Mouse (Mus musculus) midbrain, embryonic 12.5 days (tissue): Measurements from ENCODE around the gene Tsc22d1. TPM values are rescaled to one million over a fixed set of nuclear protein-coding genes. Genes with fewer than 3 reads are reported as not detected.

ENCODE experiments used
- ATAC-seq: fragments of 200-750 bp; cut with Nextera tagmentation; 2 replicates; pipeline ENCODE4 v1.8.0; 2017; ENCODE audit warnings: low read depth, moderate TSS enrichment, moderate library complexity; ENCODE audit not compliant: low FRiP score
- H3K27ac ChIP-seq: fragments of 300-500 bp; sonication (generic); replicated peaks from 2 replicates; pipeline ENCODE4 v1.5.1; 2016; ENCODE audit warnings: mild to moderate bottlenecking
- H3K27me3 ChIP-seq: fragments of 300-500 bp; sonication (generic); 2 replicates; pipeline ENCODE4 v1.6.1; 2016; ENCODE audit warnings: mild to moderate bottlenecking
- H3K36me3 ChIP-seq: fragments of 300-500 bp; sonication (generic); 2 replicates; pipeline ENCODE4 v1.6.1; 2016
- H3K4me1 ChIP-seq: fragments of 300-500 bp; sonication (generic); 2 replicates; pipeline ENCODE4 v1.6.1; 2016
- H3K4me2 ChIP-seq: fragments of 300-500 bp; sonication (generic); replicated peaks from 2 replicates; pipeline ENCODE4 v1.6.1; 2016; ENCODE audit warnings: mild to moderate bottlenecking, moderate library complexity
- H3K4me3 ChIP-seq: fragments of 300-500 bp; sonication (generic); 2 replicates; pipeline ENCODE4 v1.5.1; 2016; ENCODE audit warnings: mild to moderate bottlenecking
- H3K9ac ChIP-seq: fragments of 300-500 bp; sonication (generic); replicated peaks from 2 replicates; pipeline ENCODE4 v1.6.1; 2016; ENCODE audit warnings: mild to moderate bottlenecking, moderate library complexity
- H3K9me3 ChIP-seq: fragments of 300-500 bp; sonication (generic); 2 replicates; pipeline ENCODE4 v1.6.1; 2016; ENCODE audit warnings: mild to moderate bottlenecking
- WGBS: fragments of 180-500 bp; shearing (Covaris S2); methylation state at CpG from one replicate; pipeline ENCODE4 v1.1.7; 2016; 5-methylcytosine and 5-hydroxymethylcytosine counted together
- polyA plus RNA-seq: library from polyadenylated mRNA; unstranded; fragments of >200 nt; fragmentation: Nextera tagmentation; extraction: Ambion mirVana; gene quantifications from 2 replicates; pipeline ENCODE4 v1.2.1, GENCODE M21; 2016

The Tsc22d1 gene
- polyA plus RNA-seq, 1 experiment from 2014 or later, result 539 TPM

GRCm38 (mm10) chr14:76544136-76544535 is 129.4 kb downstream of the Tsc22d1 start:
- WGBS, result 90% methylated on average over 6 of the region's 6 CpGs
- Histone ChIP-seq H3K27ac (no peak overlapping the region), H3K27me3 (no peaks in the 10 kb centered on the region), H3K9ac (no peak overlapping the region), H3K9me3 (no peaks in the 10 kb centered on the region), H3K4me2 (no peak overlapping the region), H3K4me3 (no peak overlapping the region), H3K4me1 (peaks cover 4% of the 10 kb centered on the region), H3K36me3 (0 out of 2 replicates have a peak, but pooled peaks cover 11% of the 10 kb centered on the region)
- ATAC-seq, result no peak

DNA sequence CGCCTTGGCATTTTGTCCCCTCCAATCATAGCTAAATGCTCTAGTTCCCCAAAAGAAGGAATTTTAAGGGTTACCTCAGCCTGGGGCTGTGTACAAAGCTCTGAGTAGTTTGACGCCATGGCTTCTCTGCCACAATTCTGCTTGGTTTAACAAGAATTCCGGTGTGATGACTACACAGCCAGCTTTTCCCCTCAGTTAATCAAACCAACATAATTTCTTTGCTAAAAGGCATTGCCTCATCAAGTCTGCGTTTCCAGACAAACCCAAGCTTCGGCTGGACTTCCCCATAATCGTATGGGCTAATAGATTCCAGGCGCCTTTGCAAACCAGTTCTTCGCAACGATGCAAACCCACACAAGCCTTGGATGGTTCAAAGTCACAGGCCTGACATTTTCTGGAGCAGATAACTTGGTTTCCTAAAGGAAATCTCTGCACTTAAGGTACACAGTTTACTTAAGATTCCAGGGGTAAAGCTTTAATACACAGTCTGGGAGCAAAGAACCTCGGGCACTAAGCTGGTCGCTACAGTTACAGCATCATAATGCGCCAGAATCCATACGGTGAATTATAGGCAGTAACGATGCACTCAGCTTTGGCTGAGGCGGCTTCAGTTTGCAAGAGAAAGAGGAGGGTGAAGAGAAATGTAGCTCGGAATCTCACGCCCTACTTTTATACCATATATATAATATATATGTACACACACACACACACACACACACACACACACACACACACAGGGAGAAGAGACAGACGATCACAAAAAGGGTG is 140.7 kb downstream of the Tsc22d1 start:
- Histone ChIP-seq H3K9me3 (no peaks in the 10 kb centered on the region), H3K9ac (peak overlapping the region; percentile 89), H3K4me3 (peak overlapping the region; percentile 77), H3K4me1 (peaks cover 17% of the 10 kb centered on the region), H3K4me2 (peak overlapping the region; percentile 89), H3K27me3 (peaks cover 17% of the 10 kb centered on the region), H3K27ac (peak overlapping the region; percentile 75; the same call in 1 of the 2 replicates), H3K36me3 (no peaks in the 10 kb centered on the region)
- ATAC-seq, result peak; percentile 30
- 66% methylated on average over 18 of the region's 18 CpGs for WGBS

GRCm38 (mm10) chr14:76556031-76556851 is 141.5 kb downstream of the Tsc22d1 start:
- Histone ChIP-seq H3K27me3 (peaks cover 17% of the 10 kb centered on the region), H3K9ac (peak overlapping the region; percentile 89), H3K36me3 (no peaks in the 10 kb centered on the region), H3K4me2 (peak overlapping the region; percentile 89), H3K4me1 (peaks cover 17% of the 10 kb centered on the region), H3K9me3 (no peaks in the 10 kb centered on the region), H3K27ac (peak overlapping the region; percentile 75), H3K4me3 (peak overlapping the region; percentile 77)
- peak; percentile 82 for ATAC-seq
- WGBS, result under 1% methylated on average over 64 of the region's 67 CpGs

DNA sequence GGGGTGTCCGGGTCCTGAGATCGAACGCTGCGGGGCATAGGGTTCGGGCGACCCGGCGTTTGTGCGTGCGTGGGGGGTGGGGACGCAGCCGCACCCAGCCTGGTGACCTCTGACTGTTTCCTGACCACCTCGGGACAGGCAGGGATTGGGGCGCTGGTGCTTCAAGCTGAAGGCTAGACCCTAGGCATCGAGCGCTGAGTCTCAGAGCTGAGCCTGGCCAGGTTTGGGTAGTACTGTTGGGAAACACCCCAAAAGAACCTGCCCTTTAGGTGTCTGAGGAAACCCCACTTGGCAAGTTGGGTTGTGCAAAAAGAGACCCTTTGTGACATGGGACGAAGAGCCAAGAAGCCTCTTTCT is 142.1 kb downstream of the Tsc22d1 start, which contains the start of gene Serp2:
Gene Serp2, minus strand, starts transcription at position 38 of the 357 bp plus-strand sequence.
- Histone ChIP-seq H3K27ac (peak within 1 kb of the TSS; percentile 75), H3K9ac (peak within 1 kb of the TSS; percentile 89), H3K4me3 (peak within 1 kb of the TSS; percentile 77), H3K36me3 (no peaks in the 10 kb centered on the region), H3K27me3 (peaks cover 17% of the 10 kb centered on the region), H3K4me2 (peak within 1 kb of the TSS; percentile 89), H3K9me3 (no peaks in the 10 kb centered on the region), H3K4me1 (peaks cover 17% of the 10 kb centered on the region)
- WGBS, result 9% methylated on average over 16 of the region's 17 CpGs
- ATAC-seq, result no peak

Other genes with a start within 250 kb of the Tsc22d1 start
- 52.7 and 56.6 TPM in 2 replicates for gene Serp2, start 141.9 kb downstream of the Tsc22d1 start, polyA plus RNA-seq